8 mouse cellular contexts compared by ENCODE assay signal in genomic region chr5:136706803-136707202, GRCm38 (mm10). TPM values are rescaled to one million over a fixed set of nuclear protein-coding genes. Genes with fewer than 3 reads are reported as not detected.
DNase-seq lines count a peak whose midpoint lies in the region; ATAC-seq and TF ChIP-seq lines count a peak whose summit lies in the region.

No protein-coding gene starts in this region.

- peak; percentile 98 for DNase-seq in midbrain, embryonic 11.5 days (ENCODE audit: low spot score, missing footprints)
- peak; percentile 50 to 62 for DNase-seq in cerebellum, adult 18-20 months
- peak; percentile 71 for DNase-seq in gastrocnemius, adult 18-20 months (ENCODE audit: low spot score)
- DNase-seq in kidney, postnatal 14 days = peak; percentile 78
- DNase-seq in liver, postnatal 0 days = peak; percentile 79
- DNase-seq in retina, embryonic 14.5 days (ENCODE audit: low spot score) = peak; percentile 90
- DNase-seq in thymus, postnatal 36 days = peak; percentile 76

- no peaks in the 10 kb centered on the region for H3K36me3 ChIP-seq in midbrain, embryonic 11.5 days (ENCODE audit: control insufficient read depth, insufficient read depth, low read length)
- no peaks in the 10 kb centered on the region for H3K36me3 ChIP-seq in midbrain, embryonic 16.5 days (ENCODE audit: control insufficient read depth, insufficient read depth, low read length)
- no peaks in the 10 kb centered on the region for H3K36me3 ChIP-seq in liver, postnatal 0 days (replicated peaks; ENCODE audit: insufficient read depth, low read length)

- WGBS in midbrain, embryonic 11.5 days = 2% methylated on average over 9 of the region's 9 CpGs
- 2% methylated on average over 9 of the region's 9 CpGs for WGBS in midbrain, embryonic 16.5 days
- under 1% methylated on average over 9 of the region's 9 CpGs for WGBS in liver, postnatal 0 days (ENCODE audit: insufficient replicate concordance)

- H3K27me3 ChIP-seq in midbrain, embryonic 11.5 days (ENCODE audit: control insufficient read depth, insufficient read depth, low read length) = no peaks in the 10 kb centered on the region
- H3K27me3 ChIP-seq in midbrain, embryonic 16.5 days (ENCODE audit: control insufficient read depth, insufficient read depth, low read depth, low read length) = no peaks in the 10 kb centered on the region
- no peaks in the 10 kb centered on the region for H3K27me3 ChIP-seq in liver, postnatal 0 days (ENCODE audit: insufficient read depth, low read length)

- no peak for ATAC-seq in midbrain, embryonic 11.5 days (ENCODE audit: low FRiP score)
- no peak for ATAC-seq in midbrain, embryonic 16.5 days
- ATAC-seq in liver, postnatal 0 days = no peak

- H3K4me3 ChIP-seq in midbrain, embryonic 11.5 days (ENCODE audit: low read depth, low read length) = no peak overlapping the region
- no peak overlapping the region for H3K4me3 ChIP-seq in midbrain, embryonic 16.5 days (ENCODE audit: low read depth, low read length)
- no peak overlapping the region for H3K4me3 ChIP-seq in liver, postnatal 0 days (ENCODE audit: low read depth, low read length)

- no peaks in the 10 kb centered on the region for H3K4me1 ChIP-seq in midbrain, embryonic 11.5 days (ENCODE audit: control insufficient read depth, insufficient read depth, low read length)
- H3K4me1 ChIP-seq in midbrain, embryonic 16.5 days (ENCODE audit: control insufficient read depth, insufficient read depth, low read length) = no peaks in the 10 kb centered on the region
- no peaks in the 10 kb centered on the region; the same call in 1 of the 2 replicates for H3K4me1 ChIP-seq in liver, postnatal 0 days (ENCODE audit: insufficient read depth)

- peak; percentile 77 for TF ChIP-seq CTCF in liver, postnatal 0 days (IDR thresholded peaks at IDR 0.05; ENCODE audit: low read depth)

- no peak for TF ChIP-seq EP300 in liver, postnatal 0 days (IDR thresholded peaks at IDR 0.05; ENCODE audit: low read depth)

- H3K27ac ChIP-seq in midbrain, embryonic 11.5 days (ENCODE audit: low read depth, low read length) = no peak overlapping the region
- no peak overlapping the region for H3K27ac ChIP-seq in midbrain, embryonic 16.5 days (ENCODE audit: low read length)
- H3K27ac ChIP-seq in liver, postnatal 0 days (ENCODE audit: low read depth) = no peak overlapping the region

- no peak overlapping the region for H3K4me2 ChIP-seq in midbrain, embryonic 11.5 days
- H3K4me2 ChIP-seq in midbrain, embryonic 16.5 days (ENCODE audit: low read length) = no peak overlapping the region
- no peak overlapping the region for H3K4me2 ChIP-seq in liver, postnatal 0 days (ENCODE audit: low read depth, low read length)

- H3K9ac ChIP-seq in midbrain, embryonic 11.5 days (ENCODE audit: low read length) = no peak overlapping the region
- H3K9ac ChIP-seq in midbrain, embryonic 16.5 days (ENCODE audit: low read depth, low read length) = no peak overlapping the region
- H3K9ac ChIP-seq in liver, postnatal 0 days (replicated peaks) = no peak overlapping the region

- H3K9me3 ChIP-seq in midbrain, embryonic 11.5 days (ENCODE audit: control insufficient read depth, low read length) = no peaks in the 10 kb centered on the region; the same call in 1 of the 2 replicates
- no peaks in the 10 kb centered on the region; the same call in 1 of the 2 replicates for H3K9me3 ChIP-seq in midbrain, embryonic 16.5 days (replicated peaks; ENCODE audit: control insufficient read depth, low read length, poor library complexity, severe bottlenecking)
- no peaks in the 10 kb centered on the region for H3K9me3 ChIP-seq in liver, postnatal 0 days (ENCODE audit: low read length)

RNA-seq across cellular contexts. Expression of gene Myl10, which starts 13.9 kb away (rescaled TPM):
- polyA plus RNA-seq in midbrain, embryonic 11.5 days (2014; fragmentation: Nextera tagmentation; extraction: Ambion mirVana) = not detected in 2 replicates
- polyA plus RNA-seq in midbrain, embryonic 16.5 days (2015; fragmentation: Nextera tagmentation; extraction: Ambion mirVana) = not detected in 2 replicates
- total RNA-seq in gastrocnemius, adult 18-20 months (2021) = 1 to 10 TPM; 3.4 to 7.0 TPM
- polyA plus RNA-seq in liver, postnatal 0 days (2015; fragmentation: Nextera tagmentation; extraction: Ambion mirVana) = not detected in 2 replicates
